Mouse (Mus musculus): ENCODE measurements around the gene Agbl4. TPM values are rescaled to one million over a fixed set of nuclear protein-coding genes. Genes with fewer than 3 reads are reported as not detected.

Agbl4 gene
- total RNA-seq, 2 experiments from 2014 or later = 12.5 to 13.0 TPM

GRCm38 (mm10) chr4:111510129-111510528 is 1112.7 kb downstream of the Agbl4 start:
- intact Hi-C loops (cut with DNase I) = no loop called here
- no peak for DNase-seq (ENCODE audit: extremely low spot score in 1 of 2, low spot score in 2 of 2)

GRCm38 (mm10) chr4:111513921-111514320 is 1116.5 kb downstream of the Agbl4 start:
- no peak for DNase-seq (ENCODE audit: extremely low spot score in 1 of 2, low spot score in 2 of 2)
- intact Hi-C loops (cut with DNase I) = no loop called here

- DNase-seq (ENCODE audit: extremely low spot score in 1 of 2, low spot score in 2 of 2) = no peak
- intact Hi-C loops (cut with DNase I) = no loop called here
Observed at GRCm38 (mm10) chr4:111516136-111516535, 1118.7 kb downstream of the Agbl4 start.

GRCm38 (mm10) chr4:111517063-111517792 is 1119.8 kb downstream of the Agbl4 start:
- no peak for DNase-seq (ENCODE audit: extremely low spot score in 1 of 2, low spot score in 2 of 2)
- intact Hi-C loops (cut with DNase I) = no loop called here

GRCm38 (mm10) chr4:111518191-111518590 is 1120.7 kb downstream of the Agbl4 start:
- intact Hi-C loops (cut with DNase I) = no loop called here
- DNase-seq (ENCODE audit: extremely low spot score in 1 of 2, low spot score in 2 of 2) = no peak

- intact Hi-C loops (cut with DNase I) = no loop called here
- no peak for DNase-seq (ENCODE audit: extremely low spot score in 1 of 2, low spot score in 2 of 2)
Observed at GRCm38 (mm10) chr4:111519267-111519666, 1121.8 kb downstream of the Agbl4 start.

GRCm38 (mm10) chr4:111520006-111520405 is 1122.5 kb downstream of the Agbl4 start:
- intact Hi-C loops (cut with DNase I) = no loop called here

GRCm38 (mm10) chr4:111522974-111523373 is 1125.5 kb downstream of the Agbl4 start:
- no peak for DNase-seq (ENCODE audit: extremely low spot score in 1 of 2, low spot score in 2 of 2)
- intact Hi-C loops (cut with DNase I) = no loop called here

More at GRCm38 (mm10) chr4:111520006-111520405, 1122.5 kb downstream of the Agbl4 start:
- DNase-seq (ENCODE audit: extremely low spot score in 1 of 2, low spot score in 2 of 2) = no peak

- intact Hi-C loops (cut with DNase I) = no loop called here
- DNase-seq (ENCODE audit: extremely low spot score in 1 of 2, low spot score in 2 of 2) = no peak
Observed at GRCm38 (mm10) chr4:111528961-111529360, 1131.5 kb downstream of the Agbl4 start.

GRCm38 (mm10) chr4:111529996-111530395 is 1132.5 kb downstream of the Agbl4 start:
- no peak for DNase-seq (ENCODE audit: extremely low spot score in 1 of 2, low spot score in 2 of 2)
- intact Hi-C loops (cut with DNase I) = no loop called here

- no peak for DNase-seq (ENCODE audit: extremely low spot score in 1 of 2, low spot score in 2 of 2)
- intact Hi-C loops (cut with DNase I) = no loop called here
Observed at GRCm38 (mm10) chr4:111530537-111530936, 1133.1 kb downstream of the Agbl4 start.

- no peak for DNase-seq (ENCODE audit: extremely low spot score in 1 of 2, low spot score in 2 of 2)
- intact Hi-C loops (cut with DNase I) = no loop called here
Observed at GRCm38 (mm10) chr4:111544684-111545083, 1147.2 kb downstream of the Agbl4 start.

GRCm38 (mm10) chr4:111546009-111546408 is 1148.5 kb downstream of the Agbl4 start:
- intact Hi-C loops (cut with DNase I) = no loop called here
- no peak for DNase-seq (ENCODE audit: extremely low spot score in 1 of 2, low spot score in 2 of 2)

GRCm38 (mm10) chr4:111555426-111555825 is 1158.0 kb downstream of the Agbl4 start:
- intact Hi-C loops (cut with DNase I) = no loop called here
- DNase-seq (ENCODE audit: extremely low spot score in 1 of 2, low spot score in 2 of 2) = no peak

- no peak for DNase-seq (ENCODE audit: extremely low spot score in 1 of 2, low spot score in 2 of 2)
- intact Hi-C loops (cut with DNase I) = no loop called here
Observed at GRCm38 (mm10) chr4:111577087-111577773, 1179.8 kb downstream of the Agbl4 start.

GRCm38 (mm10) chr4:111579115-111579862 is 1181.8 kb downstream of the Agbl4 start:
- intact Hi-C loops (cut with DNase I) = no loop called here
- no peak for DNase-seq (ENCODE audit: extremely low spot score in 1 of 2, low spot score in 2 of 2)

- peak; percentile 20 to 25 for DNase-seq (ENCODE audit: extremely low spot score in 1 of 2, low spot score in 2 of 2)
- intact Hi-C loops (cut with DNase I) = no loop called here
Observed at GRCm38 (mm10) chr4:111579863-111580224, 1182.4 kb downstream of the Agbl4 start.

- intact Hi-C loops (cut with DNase I) = no loop called here
- DNase-seq (ENCODE audit: extremely low spot score in 1 of 2, low spot score in 2 of 2) = no peak
Observed at GRCm38 (mm10) chr4:111580239-111580638, 1182.8 kb downstream of the Agbl4 start.

GRCm38 (mm10) chr4:111583562-111584237 is 1186.2 kb downstream of the Agbl4 start:
- intact Hi-C loops (cut with DNase I) = no loop called here
- DNase-seq (ENCODE audit: extremely low spot score in 1 of 2, low spot score in 2 of 2) = no peak

Measured in left cerebral cortex, postnatal 10 days (tissue).